Mouse (Mus musculus): ENCODE results near the gene 1700001K19Rik. TPM values are rescaled to one million over a fixed set of nuclear protein-coding genes. Genes with fewer than 3 reads are reported as not detected.
"Not testable (repeated sequence)": the region's sequence is repeated elsewhere in the genome, so short reads cannot be mapped to it uniquely, and the experiment has no call there.

The 1700001K19Rik gene
- polyA plus RNA-seq, 1 experiment from 2014 or later, result not detected

DNA sequence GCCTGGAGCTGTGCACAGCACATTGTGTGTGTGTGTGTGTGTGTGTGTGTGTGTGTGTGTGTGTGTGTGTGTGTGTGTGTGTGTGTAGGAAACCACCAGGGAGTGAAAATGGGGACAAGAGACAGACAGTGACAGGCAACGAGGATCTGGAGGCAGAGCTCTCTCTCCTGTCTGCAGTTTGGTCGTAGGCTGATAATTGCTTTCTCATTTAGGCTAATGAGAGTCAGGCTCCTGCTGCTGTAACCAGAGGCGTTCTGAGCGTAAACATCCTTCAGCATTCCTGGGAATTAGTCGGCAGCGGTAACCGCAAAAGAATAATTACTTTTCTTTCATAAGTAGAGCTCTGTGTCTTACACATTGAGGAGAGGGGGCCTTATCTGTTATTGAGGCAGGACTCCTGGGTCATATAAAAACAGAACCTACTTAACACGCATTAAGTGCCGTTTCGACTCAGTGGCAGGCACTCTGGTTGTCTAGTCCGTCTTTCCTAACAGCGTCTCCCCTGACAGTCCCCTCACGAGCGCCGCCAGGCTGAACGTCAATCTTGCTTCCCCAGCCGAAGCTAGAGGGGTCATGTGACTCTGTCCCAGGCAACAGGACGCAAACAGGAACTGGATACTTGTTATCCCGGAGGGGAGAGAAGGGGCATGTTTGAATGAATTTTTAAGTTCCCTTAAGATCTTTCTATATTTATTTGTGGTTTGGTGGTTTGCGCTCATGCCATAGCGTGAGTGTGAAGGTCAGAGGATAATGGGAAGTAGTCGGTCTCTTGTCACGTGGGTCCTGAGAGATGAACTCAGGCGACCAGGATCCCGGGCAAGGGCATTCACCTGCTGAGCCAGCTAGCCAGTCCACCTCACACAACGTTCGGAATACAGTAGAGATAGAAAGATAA is 24.2 kb upstream of the 1700001K19Rik start:
- Histone ChIP-seq H3K9me3 (replicated peaks; ENCODE audit: control insufficient read depth, low read length) (no peaks in the 10 kb centered on the region), H3K4me2 (ENCODE audit: low read depth, low read length) (peak overlapping the region; percentile 78), H3K4me3 (ENCODE audit: low read length) (peak overlapping the region; percentile 55), H3K36me3 (ENCODE audit: control insufficient read depth, insufficient read depth) (no peaks in the 10 kb centered on the region), H3K27me3 (ENCODE audit: control insufficient read depth, insufficient read depth, low read length) (no peaks in the 10 kb centered on the region), H3K27ac (ENCODE audit: low read length) (peak overlapping the region; percentile 72), H3K4me1 (ENCODE audit: control insufficient read depth, insufficient read depth, low read length) (peaks cover 9% of the 10 kb centered on the region), H3K9ac (ENCODE audit: low read length) (peak overlapping the region; percentile 58)
- WGBS, result 2% methylated on average over 27 of the region's 27 CpGs
- peak; percentile 67; the same call in 1 of the 2 replicates for ATAC-seq (replicated peaks; ENCODE audit: extremely low read depth, insufficient read depth, low FRiP score)

DNA sequence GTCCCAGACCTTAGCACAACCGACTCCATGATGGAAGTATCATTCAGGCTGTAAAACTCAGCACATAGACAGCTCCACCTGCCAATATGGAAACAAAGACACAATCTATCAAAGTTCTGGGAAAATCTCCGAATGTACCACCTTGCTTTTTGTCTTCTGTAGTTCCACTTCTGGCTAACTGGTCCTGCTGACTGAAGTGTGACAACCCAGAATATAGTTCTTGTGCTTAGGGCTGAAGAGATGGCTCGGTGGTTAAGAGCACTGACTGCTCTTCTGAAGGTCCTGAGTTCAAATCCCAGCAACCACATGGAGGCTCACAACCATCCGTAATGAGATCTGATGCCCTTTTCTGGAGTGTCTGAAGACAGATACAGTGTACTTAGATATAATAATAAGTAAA is 23.0 kb upstream of the 1700001K19Rik start:
- ATAC-seq (replicated peaks; ENCODE audit: extremely low read depth, insufficient read depth, low FRiP score); H3K9me3 ChIP-seq (replicated peaks; ENCODE audit: control insufficient read depth, low read length); H3K36me3 ChIP-seq (ENCODE audit: control insufficient read depth, insufficient read depth); H3K9ac ChIP-seq (ENCODE audit: low read length); H3K27me3 ChIP-seq (ENCODE audit: control insufficient read depth, insufficient read depth, low read length); H3K4me3 ChIP-seq (ENCODE audit: low read length); H3K4me2 ChIP-seq (ENCODE audit: low read depth, low read length); H3K27ac ChIP-seq (ENCODE audit: low read length): not testable (repeated sequence)
- whole genome bisulfite sequencing, result 81% methylated on average over 4 of the region's 4 CpGs
- H3K4me1 ChIP-seq (ENCODE audit: control insufficient read depth, insufficient read depth, low read length), result peaks cover 14% of the 10 kb centered on the region

DNA sequence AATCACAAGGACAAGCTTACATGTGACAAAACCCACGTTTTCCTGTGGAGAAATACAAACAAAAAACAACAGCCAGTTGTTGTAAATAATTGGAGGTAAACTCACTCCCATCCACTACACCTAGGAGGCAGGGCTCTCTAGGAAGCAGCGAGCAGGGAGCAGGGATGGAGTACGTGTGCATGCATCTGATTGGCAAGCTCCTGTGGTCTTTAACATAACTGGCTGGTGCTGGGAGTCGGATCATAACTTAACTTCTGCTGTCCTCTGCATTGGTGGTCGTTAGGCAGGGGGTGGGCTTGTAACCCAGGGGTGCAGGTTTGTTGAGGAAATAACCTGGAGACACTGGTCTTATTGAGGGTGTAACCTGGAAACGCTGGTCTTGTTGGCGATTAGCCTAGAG is 21.3 kb upstream of the 1700001K19Rik start:
- Histone ChIP-seq H3K4me2 (ENCODE audit: low read depth, low read length) (no peak overlapping the region), H3K4me1 (ENCODE audit: control insufficient read depth, insufficient read depth, low read length) (peaks cover 19% of the 10 kb centered on the region), H3K27ac (ENCODE audit: low read length) (peak overlapping the region; percentile 64), H3K4me3 (ENCODE audit: low read length) (no peak overlapping the region), H3K9ac (ENCODE audit: low read length) (peak overlapping the region; percentile 44), H3K36me3 (ENCODE audit: control insufficient read depth, insufficient read depth) (no peaks in the 10 kb centered on the region), H3K9me3 (replicated peaks; ENCODE audit: control insufficient read depth, low read length) (no peaks in the 10 kb centered on the region), H3K27me3 (ENCODE audit: control insufficient read depth, insufficient read depth, low read length) (no peaks in the 10 kb centered on the region)
- ATAC-seq (replicated peaks; ENCODE audit: extremely low read depth, insufficient read depth, low FRiP score), result no peak
- 62% methylated on average over 7 of the region's 7 CpGs for WGBS

DNA sequence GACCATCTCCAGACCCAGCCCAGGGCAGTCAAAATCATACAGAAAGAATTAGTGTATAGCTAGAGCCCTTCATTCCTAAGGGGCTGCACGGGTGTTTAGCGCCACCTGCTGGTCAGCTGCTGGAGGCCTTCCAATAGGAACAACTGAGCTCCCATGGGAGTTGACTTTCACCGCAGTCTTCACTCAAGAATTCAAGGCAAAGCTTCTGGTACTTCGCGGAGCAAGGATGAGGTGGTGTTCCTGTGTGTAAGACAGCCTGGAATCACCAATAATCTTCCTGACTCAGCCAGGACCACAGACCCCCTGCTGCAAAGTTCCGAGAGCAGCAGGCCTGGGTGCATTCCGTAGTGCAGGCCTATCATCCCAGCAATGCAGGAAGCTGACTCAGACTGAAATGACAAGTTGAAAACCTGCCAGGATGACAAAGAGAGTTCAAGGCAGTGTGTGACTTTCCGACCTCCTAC is 20.6 kb upstream of the 1700001K19Rik start:
- Histone ChIP-seq H3K4me1 (ENCODE audit: control insufficient read depth, insufficient read depth, low read length) (peaks cover 20% of the 10 kb centered on the region), H3K36me3 (ENCODE audit: control insufficient read depth, insufficient read depth) (no peaks in the 10 kb centered on the region), H3K9me3 (replicated peaks; ENCODE audit: control insufficient read depth, low read length) (no peaks in the 10 kb centered on the region), H3K9ac (ENCODE audit: low read length) (peak overlapping the region; percentile 44), H3K4me2 (ENCODE audit: low read depth, low read length) (peak overlapping the region; percentile 56), H3K27me3 (ENCODE audit: control insufficient read depth, insufficient read depth, low read length) (no peaks in the 10 kb centered on the region), H3K4me3 (ENCODE audit: low read length) (peak overlapping the region; percentile 31), H3K27ac (ENCODE audit: low read length) (peak overlapping the region; percentile 64)
- peak; percentile 66 for ATAC-seq (replicated peaks; ENCODE audit: extremely low read depth, insufficient read depth, low FRiP score)
- WGBS, result 12% methylated on average over 8 of the region's 8 CpGs

DNA sequence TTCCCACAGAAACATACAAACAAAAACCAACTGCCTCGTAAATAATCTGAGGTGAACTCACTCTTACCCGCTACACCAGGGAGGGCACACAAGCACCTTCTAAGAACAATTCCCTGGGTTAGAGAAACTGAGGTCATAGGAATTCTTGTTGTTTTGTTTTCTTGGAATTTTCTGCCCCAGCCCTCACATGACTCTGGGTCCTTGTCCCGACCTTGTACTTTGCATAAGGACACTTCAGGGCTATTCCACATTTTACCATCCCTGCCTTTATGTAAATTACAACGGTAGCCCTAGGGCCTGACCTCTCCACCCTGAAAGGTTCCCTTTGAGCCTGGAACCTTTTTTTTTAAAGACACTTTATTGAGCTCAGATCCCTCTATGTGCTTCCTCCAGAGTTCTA is 20.1 kb upstream of the 1700001K19Rik start, which contains the start of gene Hsp90aa1:
Gene Hsp90aa1 (minus strand): TSS at position 173 of the 400 bp plus-strand sequence.
- ATAC-seq (replicated peaks; ENCODE audit: extremely low read depth, insufficient read depth, low FRiP score), result no peak
- Histone ChIP-seq H3K27me3 (ENCODE audit: control insufficient read depth, insufficient read depth, low read length) (no peaks in the 10 kb centered on the region), H3K36me3 (ENCODE audit: control insufficient read depth, insufficient read depth) (no peaks in the 10 kb centered on the region), H3K4me2 (ENCODE audit: low read depth, low read length) (peak within 1 kb of the TSS; percentile 56), H3K9me3 (replicated peaks; ENCODE audit: control insufficient read depth, low read length) (no peaks in the 10 kb centered on the region), H3K4me3 (ENCODE audit: low read length) (peak within 1 kb of the TSS; percentile 31), H3K27ac (ENCODE audit: low read length) (peak within 1 kb of the TSS; percentile 64), H3K9ac (ENCODE audit: low read length) (peak within 1 kb of the TSS; percentile 44), H3K4me1 (ENCODE audit: control insufficient read depth, insufficient read depth, low read length) (peaks cover 20% of the 10 kb centered on the region)
- 44% methylated on average over 4 of the region's 4 CpGs for WGBS

DNA sequence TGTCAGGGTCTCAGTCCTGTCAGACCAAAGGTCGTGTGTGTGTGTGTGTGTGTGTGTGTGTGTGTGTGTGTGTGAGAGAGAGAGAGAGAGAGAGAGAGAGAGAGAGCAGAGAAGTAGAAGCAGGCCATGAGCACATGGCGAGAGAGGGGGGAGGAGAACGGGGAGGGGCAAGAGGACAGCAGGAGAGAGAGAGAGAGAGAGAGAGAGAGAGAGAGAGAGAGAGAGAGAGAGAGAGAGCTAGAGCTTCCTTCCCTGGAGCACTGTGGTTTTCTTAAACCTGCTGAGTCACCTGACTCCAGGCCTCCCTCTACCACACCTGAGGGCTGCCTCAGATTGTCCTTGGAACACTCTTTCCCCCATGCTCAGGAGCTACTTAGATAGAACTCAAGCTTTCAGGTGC is 18.9 kb upstream of the 1700001K19Rik start:
- not testable (repeated sequence) for H3K36me3 ChIP-seq (ENCODE audit: control insufficient read depth, insufficient read depth); H3K27me3 ChIP-seq (ENCODE audit: control insufficient read depth, insufficient read depth, low read length); H3K4me2 ChIP-seq (ENCODE audit: low read depth, low read length); H3K27ac ChIP-seq (ENCODE audit: low read length); ATAC-seq (replicated peaks; ENCODE audit: extremely low read depth, insufficient read depth, low FRiP score); H3K9me3 ChIP-seq (replicated peaks; ENCODE audit: control insufficient read depth, low read length); H3K4me3 ChIP-seq (ENCODE audit: low read length)
- peak overlapping the region; percentile 47; the same call in 1 of the 2 replicates for H3K9ac ChIP-seq (ENCODE audit: low read length)
- 38% methylated on average over 3 of the region's 3 CpGs for WGBS
- peaks cover 20% of the 10 kb centered on the region for H3K4me1 ChIP-seq (ENCODE audit: control insufficient read depth, insufficient read depth, low read length)

DNA sequence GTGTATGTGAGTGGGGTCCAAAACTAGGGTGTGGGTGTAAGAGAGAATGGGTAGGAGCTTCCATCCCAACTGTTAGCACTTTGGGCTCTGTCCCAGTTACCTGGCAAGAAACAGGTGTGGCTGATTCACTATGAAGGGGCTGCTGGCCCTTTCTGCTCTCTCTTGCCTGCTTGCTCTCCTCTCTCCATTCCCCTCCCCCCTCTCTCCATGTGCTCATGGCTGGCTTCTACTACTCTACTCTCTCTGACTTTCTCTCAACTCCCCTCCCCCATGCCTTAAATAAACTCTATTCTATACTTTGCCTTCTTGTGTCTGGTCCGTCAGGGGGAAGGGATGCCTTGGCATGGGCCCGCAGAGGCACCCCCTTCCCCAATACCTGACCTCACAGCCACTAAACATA is 18.3 kb upstream of the 1700001K19Rik start:
- Histone ChIP-seq H3K36me3 (ENCODE audit: control insufficient read depth, insufficient read depth) (no peaks in the 10 kb centered on the region), H3K4me3 (ENCODE audit: low read length) (no peak overlapping the region), H3K9ac (ENCODE audit: low read length) (peak overlapping the region; percentile 47), H3K4me1 (ENCODE audit: control insufficient read depth, insufficient read depth, low read length) (peaks cover 20% of the 10 kb centered on the region), H3K27me3 (ENCODE audit: control insufficient read depth, insufficient read depth, low read length) (no peaks in the 10 kb centered on the region), H3K4me2 (ENCODE audit: low read depth, low read length) (no peak overlapping the region), H3K27ac (ENCODE audit: low read length) (no peak overlapping the region), H3K9me3 (replicated peaks; ENCODE audit: control insufficient read depth, low read length) (no peaks in the 10 kb centered on the region)
- WGBS, result 50% methylated on average over 2 of the region's 2 CpGs
- no peak for ATAC-seq (replicated peaks; ENCODE audit: extremely low read depth, insufficient read depth, low FRiP score)

DNA sequence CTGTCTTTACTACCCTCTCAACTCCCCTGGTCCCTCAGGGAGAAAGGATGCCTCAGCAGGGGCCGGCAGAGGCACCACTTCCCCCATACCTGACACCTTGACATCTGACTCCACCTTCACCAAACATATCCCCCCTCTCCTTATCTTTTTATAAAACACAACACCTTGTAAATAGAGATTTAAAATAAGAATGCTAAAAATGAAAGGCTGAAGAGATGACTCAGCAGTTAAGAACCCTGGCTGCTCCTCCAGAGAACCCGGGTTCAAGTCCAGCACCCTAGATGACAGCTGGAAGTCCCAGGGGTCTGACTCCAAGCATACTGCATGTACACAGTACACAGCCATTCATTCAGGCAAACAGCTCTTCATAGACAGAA is 16.7 kb upstream of the 1700001K19Rik start:
- peaks cover 28% of the 10 kb centered on the region for H3K4me1 ChIP-seq (ENCODE audit: control insufficient read depth, insufficient read depth, low read length)
- H3K27ac ChIP-seq (ENCODE audit: low read length), result no peak overlapping the region
- WGBS, result 50% methylated on average over 2 of the region's 2 CpGs
- no peak for ATAC-seq (replicated peaks; ENCODE audit: extremely low read depth, insufficient read depth, low FRiP score)
- peak overlapping the region; percentile 33; the same call in 1 of the 2 replicates for H3K4me2 ChIP-seq (ENCODE audit: low read depth, low read length)
- H3K4me3 ChIP-seq (ENCODE audit: low read length), result no peak overlapping the region
- H3K36me3 ChIP-seq (ENCODE audit: control insufficient read depth, insufficient read depth), result peaks cover 7% of the 10 kb centered on the region; the same call in 1 of the 2 replicates
- H3K9me3 ChIP-seq (replicated peaks; ENCODE audit: control insufficient read depth, low read length), result no peaks in the 10 kb centered on the region
- 0 out of 2 replicates have a peak overlapping the region, but pooled peaks have one; percentile 36 for H3K9ac ChIP-seq (ENCODE audit: low read length)
- no peaks in the 10 kb centered on the region for H3K27me3 ChIP-seq (ENCODE audit: control insufficient read depth, insufficient read depth, low read length)
